8 mouse cellular contexts compared by ENCODE assay signal in genomic region chr2:94398138-94398970, GRCm38 (mm10). TPM values are rescaled to one million over a fixed set of nuclear protein-coding genes. Genes with fewer than 3 reads are reported as not detected.
DNase-seq lines count a peak whose midpoint lies in the region; ATAC-seq and TF ChIP-seq lines count a peak whose summit lies in the region.

No protein-coding gene starts in this region.

- H3K9ac ChIP-seq in heart, adult 2 months (ENCODE audit: low read depth, low read length), result no peak overlapping the region
- H3K9ac ChIP-seq in midbrain, embryonic 14.5 days (replicated peaks; ENCODE audit: low read length), result no peak overlapping the region

- H3K4me1 ChIP-seq in heart, adult 2 months (ENCODE audit: control insufficient read depth, insufficient read depth, low read length), result peaks cover 18% of the 10 kb centered on the region
- H3K4me1 ChIP-seq in midbrain, embryonic 14.5 days (ENCODE audit: control insufficient read depth, insufficient read depth, low read length), result 0 out of 2 replicates have a peak, but pooled peaks cover 7% of the 10 kb centered on the region

- H3K27me3 ChIP-seq in heart, adult 2 months (ENCODE audit: control insufficient read depth, insufficient read depth, low read length), result no peaks in the 10 kb centered on the region
- H3K27me3 ChIP-seq in midbrain, embryonic 14.5 days (ENCODE audit: control insufficient read depth, insufficient read depth, low read length), result no peaks in the 10 kb centered on the region

- no peak overlapping the region for H3K4me3 ChIP-seq in heart, adult 2 months
- H3K4me3 ChIP-seq in midbrain, embryonic 14.5 days (replicated peaks; ENCODE audit: low read depth, low read length), result no peak overlapping the region

- peak; percentile 30 for DNase-seq in adrenal gland, adult 2 months
- DNase-seq in adrenal gland, postnatal 4 days (ENCODE audit: low spot score in 2 of 2), result no peak
- DNase-seq in cerebellum, adult 8-10 months, result peak; percentile 72
- DNase-seq in heart, adult 2 months, result peak; percentile 62 to 80
- peak; percentile 40 for DNase-seq in layer of hippocampus, adult 9-10 months (ENCODE audit: low spot score)
- DNase-seq in midbrain, embryonic 14.5 days, result peak; percentile 25
- no peak for DNase-seq in thymus, postnatal 4 days
- no peak for DNase-seq in natural killer cell, adult 2 months (ENCODE audit: low spot score in 2 of 2)

- TF ChIP-seq EP300 in heart, adult 2 months (IDR thresholded peaks at IDR 0.05; ENCODE audit: insufficient read depth, low read depth, low read length), result no peak

- TF ChIP-seq CTCF in heart, adult 2 months (IDR thresholded peaks at IDR 0.05), result no peak

- peaks cover 6% of the 10 kb centered on the region for H3K79me2 ChIP-seq in heart, adult 2 months (replicated peaks; ENCODE audit: control insufficient read depth, insufficient read depth, low read length)

- 26% methylated on average over 8 of the region's 8 CpGs for WGBS in heart, adult 2 months
- 64% methylated on average over 8 of the region's 8 CpGs for WGBS in midbrain, embryonic 14.5 days

- TF ChIP-seq POLR2A in heart, adult 2 months (IDR thresholded peaks at IDR 0.05; ENCODE audit: insufficient read depth, low read depth, low read length), result no peak

- H3K4me2 ChIP-seq in midbrain, embryonic 14.5 days (ENCODE audit: low read length), result no peak overlapping the region

- H3K36me3 ChIP-seq in heart, adult 2 months (ENCODE audit: control insufficient read depth, insufficient read depth, low read length), result peaks cover 18% of the 10 kb centered on the region
- no peaks in the 10 kb centered on the region for H3K36me3 ChIP-seq in midbrain, embryonic 14.5 days (ENCODE audit: control insufficient read depth, insufficient read depth, low read length)

- no peaks in the 10 kb centered on the region for H3K9me3 ChIP-seq in midbrain, embryonic 14.5 days (ENCODE audit: control insufficient read depth, low read length)

- ATAC-seq in midbrain, embryonic 14.5 days (ENCODE audit: low FRiP score, low TSS enrichment), result no peak

- intact Hi-C loops in heart, adult 2 months (cut with DNase I), result no loop called here

- H3K27ac ChIP-seq in heart, adult 2 months, result peak overlapping the region; percentile 55
- 0 out of 2 replicates have a peak overlapping the region, but pooled peaks have one; percentile 13 for H3K27ac ChIP-seq in midbrain, embryonic 14.5 days (replicated peaks; ENCODE audit: low read depth, low read length)

RNA-seq across cellular contexts. Expression of gene Ttc17, which starts 8.1 kb away (rescaled TPM):
- total RNA-seq in adrenal gland, adult 2 months (2021), result 10 to 100 TPM; 31.5 to 57.4 TPM
- polyA plus RNA-seq in adrenal gland, adult 2 months (2012; rRNA removed), result 14.0 and 18.0 TPM in 2 replicates
- 10 to 100 TPM; 32.9 to 33.8 TPM for total RNA-seq in adrenal gland, postnatal 4 days (2021)
- total RNA-seq in heart, adult 2 months (2021), result 10 to 100 TPM; 34.6 to 35.4 TPM
- polyA plus RNA-seq in heart, adult 2 months (2012; rRNA removed), result 16.6 and 24.6 TPM in 2 replicates
- 22.9 and 29.2 TPM in 2 replicates for polyA plus RNA-seq in midbrain, embryonic 14.5 days (2014; fragmentation: Nextera tagmentation; extraction: Ambion mirVana)

RNA-seq across cellular contexts. Expression of gene Api5, which starts 39.6 kb away (rescaled TPM):
- 10 to 100 TPM; 72.5 to 73.1 TPM for total RNA-seq in adrenal gland, adult 2 months (2021)
- polyA plus RNA-seq in adrenal gland, adult 2 months (2012; rRNA removed), result 11.5 and 12.4 TPM in 2 replicates
- total RNA-seq in adrenal gland, postnatal 4 days (2021), result 10 to 100 TPM; 86.4 to 88.9 TPM
- 10 to 100 TPM; 30.1 to 32.1 TPM for total RNA-seq in heart, adult 2 months (2021)
- polyA plus RNA-seq in heart, adult 2 months (2012; rRNA removed), result 13.7 and 24.8 TPM in 2 replicates
- 92.6 and 145 TPM in 2 replicates for polyA plus RNA-seq in midbrain, embryonic 14.5 days (2014; fragmentation: Nextera tagmentation; extraction: Ambion mirVana)

Comparison
In these comparisons a context has a peak if more than half of its experiments do, and no peak if none do; other contexts are left out.
1. DNase-seq: peak in adrenal gland, adult 2 months (single experiment), cerebellum, adult 8-10 months (single experiment), heart, adult 2 months (2 of 2), layer of hippocampus, adult 9-10 months (single experiment) and midbrain, embryonic 14.5 days (single experiment); none in adrenal gland, postnatal 4 days (0 of 2), thymus, postnatal 4 days (single experiment) and natural killer cell, adult 2 months (0 of 2).